8 mouse cellular contexts compared by ENCODE assay signal in the genomic region with DNA sequence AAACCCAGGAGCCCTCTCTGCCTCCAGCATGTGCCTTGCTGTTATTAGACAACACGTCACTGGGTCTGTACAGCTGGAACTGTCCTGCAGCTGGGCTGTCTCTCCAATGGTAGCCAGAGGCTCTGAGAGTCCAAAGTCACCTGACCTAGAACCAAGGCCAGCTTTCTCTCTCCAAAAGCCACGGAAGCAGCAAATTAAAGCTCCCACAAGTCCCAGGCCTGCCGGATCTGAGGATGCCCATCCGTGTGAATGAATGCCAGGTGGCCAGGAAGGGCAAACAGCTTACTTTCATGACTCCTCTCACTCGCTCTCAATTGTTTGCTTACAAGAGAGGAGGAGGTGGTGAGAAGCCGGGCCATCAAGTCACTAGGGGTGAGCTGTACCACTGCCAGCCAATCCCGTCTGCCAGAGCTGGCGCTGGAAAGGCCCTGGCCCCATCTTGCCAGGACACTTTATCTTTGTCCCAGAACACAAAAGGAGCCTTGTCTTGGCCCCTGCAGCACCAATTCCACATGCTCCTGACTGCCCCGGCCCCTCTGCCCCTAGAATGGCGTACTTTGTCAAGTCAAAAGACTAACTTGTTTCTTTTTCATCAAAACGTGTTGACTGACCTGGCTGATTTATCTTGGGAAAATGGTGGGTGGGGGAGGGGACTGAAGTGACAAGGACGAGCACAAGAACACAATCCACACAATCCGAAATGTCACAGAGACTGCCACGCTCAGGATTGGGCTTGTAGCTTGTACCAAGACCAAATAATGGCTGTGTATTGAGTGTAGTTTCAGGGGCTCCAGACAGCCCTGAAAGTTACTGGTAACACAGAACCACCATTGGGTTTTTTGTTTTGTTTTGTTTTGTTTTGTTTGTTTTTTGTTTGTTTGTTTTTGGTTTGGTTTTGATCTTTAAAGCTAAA. TPM values are rescaled to one million over a fixed set of nuclear protein-coding genes. Genes with fewer than 3 reads are reported as not detected.
DNase-seq lines count a peak whose midpoint lies in the region; ATAC-seq lines count a peak whose summit lies in the region.

No protein-coding gene starts in this region.

- no peak overlapping the region for H3K4me3 ChIP-seq in intestine, embryonic 16.5 days (ENCODE audit: low read length)

- peak; percentile 55 for DNase-seq in adrenal gland, postnatal 10 days
- DNase-seq in adrenal gland, adult 18-20 months (ENCODE audit: low spot score in 2 of 2) = no peak
- peak; percentile 42 for DNase-seq in ovary, adult 18-20 months (ENCODE audit: low spot score)
- DNase-seq in ovary, postnatal 10 days (ENCODE audit: low spot score) = no peak
- peak; percentile 40 for DNase-seq in gastrocnemius, postnatal 25 days
- DNase-seq in retina, embryonic 14.5 days (ENCODE audit: low spot score) = peak; percentile 63
- DNase-seq in urinary bladder, adult 18-20 months (ENCODE audit: low spot score in 2 of 2) = no peak

- no peaks in the 10 kb centered on the region for H3K9me3 ChIP-seq in intestine, embryonic 16.5 days (ENCODE audit: control insufficient read depth, low read length)

- H3K27me3 ChIP-seq in intestine, embryonic 16.5 days (replicated peaks; ENCODE audit: control insufficient read depth, insufficient read depth, low read length) = no peaks in the 10 kb centered on the region

- ATAC-seq in intestine, embryonic 16.5 days = peak; percentile 74

- no peak overlapping the region for H3K9ac ChIP-seq in intestine, embryonic 16.5 days (ENCODE audit: low read depth, low read length)

- H3K4me2 ChIP-seq in intestine, embryonic 16.5 days (ENCODE audit: low read depth, low read length) = no peak overlapping the region

- no peak overlapping the region for H3K27ac ChIP-seq in intestine, embryonic 16.5 days (ENCODE audit: low read length)

- no peaks in the 10 kb centered on the region for H3K4me1 ChIP-seq in intestine, embryonic 16.5 days (ENCODE audit: control insufficient read depth, insufficient read depth, low read length)

- WGBS in intestine, embryonic 16.5 days = 36% methylated on average over 14 of the region's 14 CpGs

- H3K36me3 ChIP-seq in intestine, embryonic 16.5 days (ENCODE audit: control insufficient read depth, insufficient read depth, low read length) = no peaks in the 10 kb centered on the region

RNA-seq across cellular contexts. Expression of a gene that starts 6.8 kb away (rescaled TPM):
- total RNA-seq in adrenal gland, postnatal 10 days (2021) = not detected
- not detected for total RNA-seq in adrenal gland, adult 18-20 months (2021)
- not detected for total RNA-seq in gastrocnemius, postnatal 25 days (2021)
- not detected in 2 replicates for polyA plus RNA-seq in intestine, embryonic 16.5 days (2015; fragmentation: Nextera tagmentation; extraction: Ambion mirVana)

Comparison
In these comparisons a context has a peak if more than half of its experiments do, and no peak if none do; other contexts are left out.
1. DNase-seq: peak in adrenal gland, postnatal 10 days (single experiment), ovary, adult 18-20 months (single experiment), gastrocnemius, postnatal 25 days (single experiment) and retina, embryonic 14.5 days (single experiment); none in adrenal gland, adult 18-20 months (0 of 2), ovary, postnatal 10 days (single experiment) and urinary bladder, adult 18-20 months (0 of 2).